Mouse (Mus musculus) heart, embryonic 15.5 days (tissue): ENCODE results near the gene Ctbs. TPM values are rescaled to one million over a fixed set of nuclear protein-coding genes. Genes with fewer than 3 reads are reported as not detected.

Experiments used
- ATAC-seq: fragments of 200-750 bp; cut with Nextera tagmentation; replicated peaks from 2 replicates; pipeline ENCODE4 v1.8.0; 2017; ENCODE audit warnings: low read depth, moderate TSS enrichment; ENCODE audit not compliant: insufficient number of reproducible peaks, insufficient read depth, low FRiP score
- H3K27ac ChIP-seq: fragments of 300-500 bp; sonication (generic); 2 replicates; pipeline ENCODE4 v1.5.1; 2015; ENCODE audit warnings: mild to moderate bottlenecking, inconsistent platforms
- H3K27me3 ChIP-seq: fragments of 300-500 bp; sonication (generic); 2 replicates; pipeline ENCODE4 v1.6.1; 2015; ENCODE audit warnings: inconsistent platforms
- H3K36me3 ChIP-seq: fragments of 300-500 bp; sonication (generic); 2 replicates; pipeline ENCODE4 v1.6.1; 2015; ENCODE audit warnings: mild to moderate bottlenecking, inconsistent platforms
- H3K4me1 ChIP-seq: fragments of 300-500 bp; sonication (generic); replicated peaks from 2 replicates; pipeline ENCODE4 v1.6.1; 2015; ENCODE audit warnings: inconsistent platforms
- H3K4me2 ChIP-seq: fragments of 300-500 bp; sonication (generic); 2 replicates; pipeline ENCODE4 v1.6.1; 2015; ENCODE audit warnings: inconsistent platforms, mild to moderate bottlenecking, moderate library complexity
- H3K4me3 ChIP-seq: fragments of 300-500 bp; sonication (generic); 2 replicates; pipeline ENCODE4 v1.5.1; 2015; ENCODE audit warnings: mild to moderate bottlenecking, inconsistent platforms
- H3K9ac ChIP-seq: fragments of 300-500 bp; sonication (generic); 2 replicates; pipeline ENCODE4 v1.6.1; 2015; ENCODE audit warnings: mild to moderate bottlenecking, inconsistent platforms
- H3K9me3 ChIP-seq: fragments of 300-500 bp; sonication (generic); replicated peaks from 2 replicates; pipeline ENCODE4 v1.6.1; 2016; ENCODE audit warnings: inconsistent platforms
- WGBS: fragments of 180-500 bp; shearing (Covaris S2); methylation state at CpG from one replicate; pipeline ENCODE4 v1.1.7; 2015; ENCODE audit warnings: mixed read lengths; 5-methylcytosine and 5-hydroxymethylcytosine counted together
- polyA plus RNA-seq: library from polyadenylated mRNA; unstranded; fragments of >200 nt; fragmentation: Nextera tagmentation; extraction: Ambion mirVana; gene quantifications from 2 replicates; pipeline ENCODE4 v1.2.1, GENCODE M21; 2015

Gene Ctbs
- polyA plus RNA-seq, 1 experiment from 2014 or later, result 7.5 TPM

GRCm38 (mm10) chr3:146498989-146499388 is 49.4 kb downstream of the Ctbs start:
- ATAC-seq, result no peak
- WGBS, result 2% methylated on average over 13 of the region's 13 CpGs
- Histone ChIP-seq H3K27ac (peak overlapping the region; percentile 97), H3K36me3 (peaks cover 9% of the 10 kb centered on the region; the same call in 1 of the 2 replicates), H3K9ac (peak overlapping the region; percentile 94), H3K27me3 (no peaks in the 10 kb centered on the region), H3K4me2 (peak overlapping the region; percentile 67), H3K4me1 (peaks cover 22% of the 10 kb centered on the region), H3K4me3 (peak overlapping the region; percentile 89), H3K9me3 (no peaks in the 10 kb centered on the region)

- Histone ChIP-seq H3K4me2 (peak within 1 kb of the TSS; percentile 70), H3K9me3 (no peaks in the 10 kb centered on the region), H3K9ac (peak within 1 kb of the TSS; percentile 94), H3K27ac (peak within 1 kb of the TSS; percentile 97), H3K36me3 (peaks cover 10% of the 10 kb centered on the region; the same call in 1 of the 2 replicates), H3K27me3 (no peaks in the 10 kb centered on the region), H3K4me1 (peaks cover 22% of the 10 kb centered on the region), H3K4me3 (peak within 1 kb of the TSS; percentile 89)
- ATAC-seq, result peak; percentile 97
- under 1% methylated on average over 53 of the region's 88 CpGs for WGBS
These were observed 49.9 kb downstream of the Ctbs start, which contains the start of the genes Spata1 and Gng5 for GRCm38 (mm10) chr3:146499431-146500002. TSS of gene Spata1 (minus strand) at chr3:146499753. TSS of gene Gng5 (plus strand) at chr3:146499807.

- Histone ChIP-seq H3K9me3 (no peaks in the 10 kb centered on the region), H3K27me3 (no peaks in the 10 kb centered on the region), H3K27ac (peak overlapping the region; percentile 97), H3K4me3 (peak overlapping the region; percentile 89), H3K9ac (peak overlapping the region; percentile 94), H3K36me3 (peaks cover 10% of the 10 kb centered on the region; the same call in 1 of the 2 replicates), H3K4me2 (peak overlapping the region; percentile 70), H3K4me1 (peaks cover 22% of the 10 kb centered on the region)
- ATAC-seq, result peak; percentile 74
- WGBS, result 0% methylated on average over 49 of the region's 57 CpGs
These were observed 50.6 kb downstream of the Ctbs start for GRCm38 (mm10) chr3:146500003-146500809.

- peak overlapping the region; percentile 97 for H3K27ac ChIP-seq
- H3K9me3 ChIP-seq, result no peaks in the 10 kb centered on the region
- H3K4me3 ChIP-seq, result peak overlapping the region; percentile 89
- ATAC-seq, result no peak
- H3K27me3 ChIP-seq, result no peaks in the 10 kb centered on the region
- peak overlapping the region; percentile 70 for H3K4me2 ChIP-seq
- peaks cover 16% of the 10 kb centered on the region for H3K36me3 ChIP-seq
- peaks cover 22% of the 10 kb centered on the region for H3K4me1 ChIP-seq
- 4% methylated on average over 5 of the region's 5 CpGs for WGBS
- peak overlapping the region; percentile 94 for H3K9ac ChIP-seq
These were observed 51.2 kb downstream of the Ctbs start for GRCm38 (mm10) chr3:146500810-146501201.

- peaks cover 22% of the 10 kb centered on the region for H3K4me1 ChIP-seq
- H3K36me3 ChIP-seq, result peaks cover 22% of the 10 kb centered on the region
- ATAC-seq, result no peak
- peak overlapping the region; percentile 10 for H3K27ac ChIP-seq
- H3K9me3 ChIP-seq, result no peaks in the 10 kb centered on the region
- no peaks in the 10 kb centered on the region for H3K27me3 ChIP-seq
- peak overlapping the region; percentile 94 for H3K9ac ChIP-seq
- WGBS, result 41% methylated on average over 5 of the region's 5 CpGs
- H3K4me2 ChIP-seq, result peak overlapping the region; percentile 70
- H3K4me3 ChIP-seq, result peak overlapping the region; percentile 89
These were observed 52.1 kb downstream of the Ctbs start for GRCm38 (mm10) chr3:146501601-146502123.

GRCm38 (mm10) chr3:146506711-146507110 is 57.1 kb downstream of the Ctbs start:
- Histone ChIP-seq H3K9me3 (no peaks in the 10 kb centered on the region), H3K4me1 (peaks cover 12% of the 10 kb centered on the region), H3K27ac (no peak overlapping the region), H3K36me3 (peaks cover 58% of the 10 kb centered on the region), H3K9ac (no peak overlapping the region), H3K4me2 (no peak overlapping the region), H3K4me3 (no peak overlapping the region), H3K27me3 (no peaks in the 10 kb centered on the region)
- no peak for ATAC-seq
- 95% methylated on average over 7 of the region's 7 CpGs for WGBS

Other genes starting within 250 kb of the Ctbs start
- 35.1 and 40.7 TPM in 2 replicates for gene Lpar3, start 228.8 kb upstream of the Ctbs start, polyA plus RNA-seq
- gene Ssx2ip, start 45.2 kb upstream of the Ctbs start, polyA plus RNA-seq, result 15.5 and 20.1 TPM in 2 replicates
- gene Spata1, start 50.0 kb downstream of the Ctbs start, polyA plus RNA-seq, result 4.2 and 5.8 TPM in 2 replicates
- 976 and 1,307 TPM in 2 replicates for gene Gng5, start 50.0 kb downstream of the Ctbs start, polyA plus RNA-seq
- 33.6 and 35.5 TPM in 2 replicates for gene Rpf1, start 71.6 kb downstream of the Ctbs start, polyA plus RNA-seq
- 0.11 TPM in 1 of 2 replicates, not detected in the other for gene Uox, start 120.6 kb downstream of the Ctbs start, polyA plus RNA-seq
- not detected in 2 replicates for gene Dnase2b, start 165.8 kb downstream of the Ctbs start, polyA plus RNA-seq
- gene 4930503B20Rik, start 201.5 kb downstream of the Ctbs start, polyA plus RNA-seq, result 0.10 TPM in 1 of 2 replicates, not detected in the other
- 2.1 and 3.1 TPM in 2 replicates for gene Samd13, start 235.8 kb downstream of the Ctbs start, polyA plus RNA-seq